7 mouse cellular contexts compared by ENCODE assay signal in genomic region chr9:57967237-57967960, GRCm38 (mm10). TPM values are rescaled to one million over a fixed set of nuclear protein-coding genes. Genes with fewer than 3 reads are reported as not detected.
DNase-seq lines count a peak whose midpoint lies in the region; TF ChIP-seq lines count a peak whose summit lies in the region.

No protein-coding gene starts in this region.

- DNase-seq in spleen, postnatal 36 days (ENCODE audit: low spot score in 2 of 2) = peak; percentile 58
- DNase-seq in spleen, postnatal 14 days (ENCODE audit: low spot score in 2 of 2) = no peak
- peak; percentile 77 to 83 for DNase-seq in cerebellum, postnatal 36 days
- DNase-seq in heart, postnatal 4 days = peak; percentile 83
- no peak for DNase-seq in kidney, adult 2 months
- DNase-seq in kidney, adult 9 months = no peak

- no peaks in the 10 kb centered on the region for H3K27me3 ChIP-seq in small intestine, adult 2 months (ENCODE audit: control insufficient read depth, insufficient read depth, low read length)
- H3K27me3 ChIP-seq in kidney, adult 2 months (replicated peaks; ENCODE audit: control insufficient read depth, insufficient read depth, low read length) = no peaks in the 10 kb centered on the region

- no peaks in the 10 kb centered on the region for H3K36me3 ChIP-seq in small intestine, adult 2 months (ENCODE audit: control insufficient read depth, insufficient read depth, low read length)
- H3K36me3 ChIP-seq in kidney, adult 2 months (ENCODE audit: control insufficient read depth, insufficient read depth, low read length) = no peaks in the 10 kb centered on the region

- H3K4me3 ChIP-seq in small intestine, adult 2 months (ENCODE audit: low read depth, low read length) = no peak overlapping the region
- H3K4me3 ChIP-seq in kidney, adult 2 months (ENCODE audit: insufficient read depth, low read depth, low read length) = no peak overlapping the region

- TF ChIP-seq CTCF in small intestine, adult 2 months (IDR thresholded peaks at IDR 0.05; ENCODE audit: extremely low read depth, insufficient read length, insufficient replicate concordance, low read depth, low read length) = no peak
- TF ChIP-seq CTCF in kidney, adult 2 months (conservative IDR thresholded peaks at IDR 0.05; ENCODE audit: insufficient read depth, insufficient read length, low read depth, low read length) = no peak

- TF ChIP-seq POLR2A in small intestine, adult 2 months (IDR thresholded peaks at IDR 0.05; ENCODE audit: low read depth, low read length) = no peak
- no peak for TF ChIP-seq POLR2A in kidney, adult 2 months (IDR thresholded peaks at IDR 0.05; ENCODE audit: low read depth, low read length)

- peaks cover 61% of the 10 kb centered on the region for H3K4me1 ChIP-seq in small intestine, adult 2 months (ENCODE audit: control insufficient read depth, insufficient read depth, insufficient read length, low read length)
- H3K4me1 ChIP-seq in kidney, adult 2 months (ENCODE audit: control insufficient read depth, insufficient read depth, low read length) = no peaks in the 10 kb centered on the region

- peak overlapping the region; percentile 95 for H3K27ac ChIP-seq in small intestine, adult 2 months (ENCODE audit: insufficient read depth, low read depth, low read length)
- H3K27ac ChIP-seq in kidney, adult 2 months (ENCODE audit: insufficient read depth, low read depth, low read length) = no peak overlapping the region

- WGBS in small intestine, adult 2 months = 82% methylated on average over 14 of the region's 14 CpGs
- 70% methylated on average over 14 of the region's 14 CpGs for WGBS in kidney, adult 2 months

RNA-seq across cellular contexts. Expression of gene Sema7a, which starts 27.5 kb away (rescaled TPM):
- total RNA-seq in heart, postnatal 4 days (2021) = 10 to 100 TPM; 26.0 to 30.1 TPM
- 12.9 and 52.6 TPM in 2 replicates for polyA plus RNA-seq in small intestine, adult 2 months (2012; rRNA removed)
- polyA plus RNA-seq in kidney, adult 2 months (2012; rRNA removed) = 9.4 and 9.6 TPM in 2 replicates

RNA-seq across cellular contexts. Expression of gene Cyp11a1, which starts 38.8 kb away (rescaled TPM):
- total RNA-seq in heart, postnatal 4 days (2021) = under 1 TPM; 0.45 to 0.69 TPM
- polyA plus RNA-seq in small intestine, adult 2 months (2012; rRNA removed) = 0.19 and 0.27 TPM in 2 replicates
- 0.16 and 5.1 TPM in 2 replicates for polyA plus RNA-seq in kidney, adult 2 months (2012; rRNA removed)

RNA-seq across cellular contexts. Expression of gene Ubl7, which starts 56.6 kb away (rescaled TPM):
- total RNA-seq in heart, postnatal 4 days (2021) = 10 to 100 TPM; 66.3 to 66.5 TPM
- 62.4 and 146 TPM in 2 replicates for polyA plus RNA-seq in small intestine, adult 2 months (2012; rRNA removed)
- 144 and 150 TPM in 2 replicates for polyA plus RNA-seq in kidney, adult 2 months (2012; rRNA removed)

Comparison
In these comparisons a context has a peak if more than half of its experiments do, and no peak if none do; other contexts are left out.
1. DNase-seq: peak in spleen, postnatal 36 days (2 of 2), cerebellum, postnatal 36 days (2 of 2) and heart, postnatal 4 days (single experiment); none in spleen, postnatal 14 days (0 of 2), kidney, adult 2 months (single experiment) and kidney, adult 9 months (single experiment).